Mouse (Mus musculus): ENCODE measurements around the gene Disc1.

- TF ChIP-seq POLR2A (IDR thresholded peaks at IDR 0.05; ENCODE audit: low read depth, low read length) (no peak), ZNF384 (IDR thresholded peaks at IDR 0.05; ENCODE audit: low read depth, low read length) (no peak), ZC3H11A (IDR thresholded peaks at IDR 0.05; ENCODE audit: low read depth, low read length) (no peak), CTCF (conservative IDR thresholded peaks at IDR 0.05 in 1 of 2, IDR thresholded peaks at IDR 0.05 in 1 of 2; ENCODE audit: low read depth in 2 of 2, low read length in 2 of 2) (no peak), USF1 (IDR thresholded peaks at IDR 0.05; ENCODE audit: low read depth, low read length) (no peak)
Measured at GRCm38 (mm10) chr8:125285391-125285790, 231.4 kb downstream of the Disc1 start.
